Mouse (Mus musculus): ENCODE measurements around the gene Ifnl2. TPM values are rescaled to one million over a fixed set of nuclear protein-coding genes. Genes with fewer than 3 reads are reported as not detected.
"Not testable (repeated sequence)": the region's sequence is repeated elsewhere in the genome, so short reads cannot be mapped to it uniquely, and the experiment has no call there.

Gene Ifnl2
- total RNA-seq (2012; rRNA removed) (not detected in 2 replicates), total RNA-seq (2014; rRNA removed) (not detected in 2 replicates), polyA plus RNA-seq (2012; ENCODE audit: insufficient read length, low read depth) (not detected in 2 replicates)

DNA sequence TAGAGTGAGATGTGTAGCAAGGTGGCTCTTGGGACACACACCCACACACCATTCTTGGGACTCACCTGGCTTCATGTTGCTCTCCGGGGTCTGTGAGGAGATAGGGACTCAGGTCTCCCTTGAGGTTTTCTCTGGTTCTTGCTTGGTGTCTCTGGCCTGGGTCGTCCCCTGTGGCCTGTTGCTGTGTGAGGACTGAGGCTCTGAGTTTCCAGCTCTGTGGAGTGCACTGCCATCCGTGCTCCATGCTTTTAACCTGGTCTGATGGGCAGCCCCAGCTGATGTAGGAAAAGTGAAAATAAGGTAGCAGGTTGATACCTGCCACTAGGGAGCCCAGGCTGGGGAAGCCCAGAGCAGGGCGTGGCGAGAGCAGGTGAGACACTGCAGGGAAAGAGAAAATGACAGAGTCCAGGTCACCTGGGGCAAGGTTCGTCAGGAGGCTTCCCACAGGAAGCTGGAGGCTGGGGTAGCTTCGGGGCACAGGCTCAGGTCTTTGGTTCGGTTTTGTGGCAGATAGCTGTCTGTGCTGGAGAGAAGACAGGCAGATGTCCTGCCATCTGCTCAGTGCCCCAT lies at the start of gene Ifnl2:
Gene Ifnl2 (minus strand): TSS at position 51 of the 570 bp plus-strand sequence.
- in situ Hi-C loops (cut with MboI; ENCODE audit: low pct_ligation_motif_present, low pct_unique_long_range_greater_than_20kb, low sequenced_read_pairs); H3K79me2 ChIP-seq (replicated peaks; ENCODE audit: control insufficient read depth, extremely low read depth, insufficient read depth, poor library complexity, severe bottlenecking): not testable (repeated sequence)

GRCm38 (mm10) chr7:28558486-28558885 lies 48.2 kb upstream of the Ifnl2 start:
- peaks cover 42 to 61% of the 10 kb centered on the region in 2 experiments for H3K36me3 ChIP-seq (replicated peaks in 1 of 2; ENCODE audit: control insufficient read depth in 1 of 2, insufficient read depth in 1 of 2, low read length in 1 of 2)
- H3K27ac ChIP-seq (ENCODE audit: insufficient read depth, low read depth) = no peak overlapping the region
- H3K27me3 ChIP-seq (replicated peaks) = no peaks in the 10 kb centered on the region
- TF ChIP-seq ZC3H11A (IDR thresholded peaks at IDR 0.05; ENCODE audit: low read depth, low read length) (no peak), PAX5 (IDR thresholded peaks at IDR 0.05; ENCODE audit: low read length) (no peak), RCOR1 (conservative IDR thresholded peaks at IDR 0.05; ENCODE audit: low read depth, low read length) (no peak), CHD2 (IDR thresholded peaks at IDR 0.05; ENCODE audit: low read length) (no peak), MAZ (IDR thresholded peaks at IDR 0.05; ENCODE audit: low read depth, low read length) (no peak), MEF2A (IDR thresholded peaks at IDR 0.05; ENCODE audit: borderline replicate concordance, low read depth, low read length) (no peak), ZMIZ1 (IDR thresholded peaks at IDR 0.05; ENCODE audit: low read depth, low read length) (no peak), TCF12 (IDR thresholded peaks at IDR 0.05; ENCODE audit: low read depth, low read length) (no peak)
- H3K4me2 ChIP-seq (ENCODE audit: insufficient read depth, low read depth, poor library complexity, severe bottlenecking) = no peak overlapping the region
- no peak for DNase-seq (ENCODE audit: extremely low read depth)
- H3K79me2 ChIP-seq (replicated peaks; ENCODE audit: control insufficient read depth, extremely low read depth, insufficient read depth, poor library complexity, severe bottlenecking) = no peaks in the 10 kb centered on the region
- H3K4me3 ChIP-seq (replicated peaks in 1 of 3; ENCODE audit: low read depth in 2 of 3, low read length in 2 of 3, poor library complexity in 1 of 3) = no peak overlapping the region
- H3K4me1 ChIP-seq (ENCODE audit: control insufficient read depth in 1 of 2, insufficient read depth in 2 of 2) = peaks cover 0 to 26% of the 10 kb centered on the region in 2 experiments; a peak in 2 of 4 replicates
- dilution Hi-C loops (cut with MboI; ENCODE audit: extremely low pct_ligation_motif_present, extremely low pct_unique_long_range_greater_than_20kb, low sequenced_read_pairs) = no loop called here
- in situ Hi-C loops (cut with MboI; ENCODE audit: low pct_ligation_motif_present, low pct_unique_long_range_greater_than_20kb, low sequenced_read_pairs) = loop anchor here (5.0 kb wide), 1 partner anchor 34 kb away; no protein-coding TSS in a partner anchor
- no peaks in the 10 kb centered on the region for H3K9me3 ChIP-seq (replicated peaks; ENCODE audit: low read length)
- no peak overlapping the region for H3K9ac ChIP-seq (ENCODE audit: insufficient read depth, low read depth)

More for the DNA sequence above, at the start of gene Ifnl2:
- H3K9me3 ChIP-seq (replicated peaks; ENCODE audit: low read length); DNase-seq (ENCODE audit: extremely low read depth); H3K9ac ChIP-seq (ENCODE audit: insufficient read depth, low read depth); H3K4me1 ChIP-seq (ENCODE audit: control insufficient read depth in 1 of 2, insufficient read depth in 2 of 2); H3K4me3 ChIP-seq (replicated peaks in 1 of 3; ENCODE audit: low read depth in 2 of 3, low read length in 2 of 3, poor library complexity in 1 of 3); H3K27ac ChIP-seq (ENCODE audit: insufficient read depth, low read depth); dilution Hi-C loops (cut with MboI; ENCODE audit: extremely low pct_ligation_motif_present, extremely low pct_unique_long_range_greater_than_20kb, low sequenced_read_pairs); H3K36me3 ChIP-seq (replicated peaks in 1 of 2; ENCODE audit: control insufficient read depth in 1 of 2, insufficient read depth in 1 of 2, low read length in 1 of 2): not testable (repeated sequence)
- Histone ChIP-seq H3K4me2 (ENCODE audit: insufficient read depth, low read depth, poor library complexity, severe bottlenecking) (peak within 1 kb of the TSS; percentile 13; the same call in 1 of the 2 replicates), H3K27me3 (replicated peaks) (peaks cover 52% of the 10 kb centered on the region)

- Histone ChIP-seq H3K36me3 (replicated peaks in 1 of 2; ENCODE audit: control insufficient read depth in 1 of 2, insufficient read depth in 1 of 2, low read length in 1 of 2) (peaks cover 35 to 53% of the 10 kb centered on the region in 2 experiments), H3K4me2 (ENCODE audit: insufficient read depth, low read depth, poor library complexity, severe bottlenecking) (no peak overlapping the region), H3K4me3 (replicated peaks in 1 of 3; ENCODE audit: low read depth in 2 of 3, low read length in 2 of 3, poor library complexity in 1 of 3) (no peak overlapping the region), H3K27me3 (replicated peaks) (no peaks in the 10 kb centered on the region), H3K27ac (ENCODE audit: insufficient read depth, low read depth) (no peak overlapping the region), H3K9me3 (replicated peaks; ENCODE audit: low read length) (peaks cover 4% of the 10 kb centered on the region), H3K9ac (ENCODE audit: insufficient read depth, low read depth) (no peak overlapping the region), H3K79me2 (replicated peaks; ENCODE audit: control insufficient read depth, extremely low read depth, insufficient read depth, poor library complexity, severe bottlenecking) (no peaks in the 10 kb centered on the region), H3K4me1 (ENCODE audit: control insufficient read depth in 1 of 2, insufficient read depth in 2 of 2) (peaks cover 0 to 26% of the 10 kb centered on the region in 2 experiments; a peak in 2 of 4 replicates)
- peak; percentile 22 for DNase-seq (ENCODE audit: extremely low read depth)
- dilution Hi-C loops (cut with MboI; ENCODE audit: extremely low pct_ligation_motif_present, extremely low pct_unique_long_range_greater_than_20kb, low sequenced_read_pairs) = no loop called here
- in situ Hi-C loops (cut with MboI; ENCODE audit: low pct_ligation_motif_present, low pct_unique_long_range_greater_than_20kb, low sequenced_read_pairs) = loop anchor here (5.0 kb wide), 1 partner anchor 35 kb away; no protein-coding TSS in a partner anchor
- TF ChIP-seq USF1 (IDR thresholded peaks at IDR 0.05; ENCODE audit: low read depth, low read length) (no peak), TCF12 (IDR thresholded peaks at IDR 0.05; ENCODE audit: low read depth, low read length) (0 out of 2 replicates have a peak, but pooled peaks have one; percentile 17)
Observed at GRCm38 (mm10) chr7:28557708-28558107, 47.5 kb upstream of the Ifnl2 start.
